23 mouse cellular contexts compared by ENCODE assay signal in the genomic region with DNA sequence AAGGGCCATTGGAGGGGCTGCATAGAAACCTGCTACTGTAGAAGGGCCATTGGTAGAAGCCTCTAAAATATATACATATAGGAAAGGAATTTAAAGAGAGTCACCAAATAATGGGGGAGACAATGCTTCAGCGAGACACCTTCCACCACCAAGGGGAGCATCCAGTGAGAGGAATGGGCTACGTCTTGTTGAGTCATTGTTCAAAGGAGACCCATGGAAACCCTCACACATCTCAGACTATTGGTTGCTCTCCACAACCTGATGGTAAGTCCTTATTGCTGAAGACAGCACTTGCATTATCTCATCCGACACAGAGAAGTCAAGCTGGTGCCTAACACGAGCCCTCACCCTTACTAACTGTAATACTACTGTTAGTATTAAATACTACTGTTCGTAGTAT. TPM values are rescaled to one million over a fixed set of nuclear protein-coding genes. Genes with fewer than 3 reads are reported as not detected.
DNase-seq lines count a peak whose midpoint lies in the region; ATAC-seq and TF ChIP-seq lines count a peak whose summit lies in the region.
"Had no signal": no experiment of that assay in that cellular context is flagged by ENCODE, and none has a peak within 500 bp of the region (broad histone marks: within the 10 kb centered on the region; RNA-seq: fewer than 3 reads in every experiment).

No protein-coding gene starts in this region.

- peaks cover 5% of the 10 kb centered on the region; the same call in 1 of the 2 replicates for H3K4me1 ChIP-seq in intestine, embryonic 16.5 days (ENCODE audit: control insufficient read depth, insufficient read depth, low read length)
- peaks cover 9% of the 10 kb centered on the region; the same call in 1 of the 2 replicates for H3K4me1 ChIP-seq in intestine, embryonic 15.5 days (replicated peaks)
- H3K4me1 ChIP-seq in midbrain, embryonic 11.5 days (ENCODE audit: control insufficient read depth, insufficient read depth, low read length): peaks cover 7% of the 10 kb centered on the region
- peaks cover 7% of the 10 kb centered on the region for H3K4me1 ChIP-seq in midbrain, embryonic 16.5 days (ENCODE audit: control insufficient read depth, insufficient read depth, low read length)
- H3K4me1 ChIP-seq in embryonic fibroblast, embryonic 13.5 days (ENCODE audit: control insufficient read depth, insufficient read depth, low read length): peaks cover 13% of the 10 kb centered on the region

- no peak overlapping the region for H3K9ac ChIP-seq in intestine, embryonic 16.5 days (ENCODE audit: low read depth, low read length)
- no peak overlapping the region for H3K9ac ChIP-seq in intestine, embryonic 15.5 days
- H3K9ac ChIP-seq in midbrain, embryonic 11.5 days (ENCODE audit: low read length): no peak overlapping the region
- no peak overlapping the region for H3K9ac ChIP-seq in midbrain, embryonic 16.5 days (ENCODE audit: low read depth, low read length)

- peak; percentile 67 for TF ChIP-seq POLR2A in embryonic fibroblast, embryonic 13.5 days (IDR thresholded peaks at IDR 0.05; ENCODE audit: low read depth, low read length)
- TF ChIP-seq POLR2A in myocyte (IDR thresholded peaks at IDR 0.05; ENCODE audit: insufficient read length, low read depth): no peak

- H3K27me3 ChIP-seq in intestine, embryonic 16.5 days (replicated peaks; ENCODE audit: control insufficient read depth, insufficient read depth, low read length): no peaks in the 10 kb centered on the region
- no peaks in the 10 kb centered on the region for H3K27me3 ChIP-seq in intestine, embryonic 15.5 days (replicated peaks)
- no peaks in the 10 kb centered on the region; the same call in 1 of the 2 replicates for H3K27me3 ChIP-seq in midbrain, embryonic 11.5 days (ENCODE audit: control insufficient read depth, insufficient read depth, low read length)
- H3K27me3 ChIP-seq in midbrain, embryonic 16.5 days (ENCODE audit: control insufficient read depth, insufficient read depth, low read depth, low read length): 0 out of 2 replicates have a peak, but pooled peaks cover 3% of the 10 kb centered on the region
- H3K27me3 ChIP-seq in myocyte (ENCODE audit: control insufficient read depth, insufficient read depth, insufficient read length): no peaks in the 10 kb centered on the region

- no peaks in the 10 kb centered on the region for H3K79me2 ChIP-seq in myocyte (ENCODE audit: control insufficient read depth, insufficient read depth)

- no peak for TF ChIP-seq CTCF in embryonic fibroblast, embryonic 13.5 days (IDR thresholded peaks at IDR 0.05; ENCODE audit: borderline replicate concordance, insufficient read depth, low read length)

- WGBS in intestine, embryonic 16.5 days: 85% methylated on average over 5 of the region's 5 CpGs
- 88% methylated on average over 5 of the region's 5 CpGs for WGBS in intestine, embryonic 15.5 days
- 90% methylated on average over 5 of the region's 5 CpGs for WGBS in midbrain, embryonic 11.5 days
- 96% methylated on average over 5 of the region's 5 CpGs for WGBS in midbrain, embryonic 16.5 days

- peak; percentile 62 for DNase-seq in midbrain, embryonic 11.5 days (ENCODE audit: low spot score, missing footprints)
- no peak for DNase-seq in T-cell, adult 2 months (ENCODE audit: low spot score)
- DNase-seq in layer of hippocampus, adult 11-12 months (ENCODE audit: low spot score): no peak
- DNase-seq: adrenal gland, adult 2 months; adrenal gland, adult 8-10 months; adrenal gland, postnatal 10 days; adrenal gland, postnatal 14 days; adrenal gland, postnatal 25 days; adrenal gland, postnatal 36 days; B cell, adult 2 months; cerebellum, adult 11 months; cerebellum, adult 11-12 months; cerebellum, adult 18-20 months had no signal

- H3K4me2 ChIP-seq in intestine, embryonic 16.5 days (ENCODE audit: low read depth, low read length): no peak overlapping the region
- H3K4me2 ChIP-seq in intestine, embryonic 15.5 days (replicated peaks): no peak overlapping the region
- H3K4me2 ChIP-seq in midbrain, embryonic 11.5 days: no peak overlapping the region
- H3K4me2 ChIP-seq in midbrain, embryonic 16.5 days (ENCODE audit: low read length): no peak overlapping the region
- no peak overlapping the region for H3K4me2 ChIP-seq in myocyte (ENCODE audit: low read depth)

- no peaks in the 10 kb centered on the region for H3K36me3 ChIP-seq in intestine, embryonic 16.5 days (ENCODE audit: control insufficient read depth, insufficient read depth, low read length)
- H3K36me3 ChIP-seq in intestine, embryonic 15.5 days: 0 out of 2 replicates have a peak, but pooled peaks cover 3% of the 10 kb centered on the region
- H3K36me3 ChIP-seq in midbrain, embryonic 11.5 days (ENCODE audit: control insufficient read depth, insufficient read depth, low read length): no peaks in the 10 kb centered on the region
- no peaks in the 10 kb centered on the region for H3K36me3 ChIP-seq in midbrain, embryonic 16.5 days (ENCODE audit: control insufficient read depth, insufficient read depth, low read length)
- peaks cover 21% of the 10 kb centered on the region for H3K36me3 ChIP-seq in myocyte (ENCODE audit: control insufficient read depth, insufficient read depth)
- H3K36me3 ChIP-seq: G1E had no signal

- no peaks in the 10 kb centered on the region for H3K9me3 ChIP-seq in intestine, embryonic 16.5 days (ENCODE audit: control insufficient read depth, low read length)
- H3K9me3 ChIP-seq in intestine, embryonic 15.5 days: no peaks in the 10 kb centered on the region
- H3K9me3 ChIP-seq in midbrain, embryonic 11.5 days (ENCODE audit: control insufficient read depth, low read length): no peaks in the 10 kb centered on the region
- no peaks in the 10 kb centered on the region for H3K9me3 ChIP-seq in midbrain, embryonic 16.5 days (replicated peaks; ENCODE audit: control insufficient read depth, low read length, poor library complexity, severe bottlenecking)
- H3K9me3 ChIP-seq: G1E had no signal

- 0 out of 2 replicates have a peak, but pooled peaks have one; percentile 33 for ATAC-seq in intestine, embryonic 16.5 days
- no peak for ATAC-seq in intestine, embryonic 15.5 days
- ATAC-seq in midbrain, embryonic 11.5 days (ENCODE audit: low FRiP score): no peak
- ATAC-seq in midbrain, embryonic 16.5 days: no peak
- ATAC-seq: activated CD4-positive, CD25-positive, alpha-beta regulatory T cell, adult 4 months; CD4-positive, CD25-positive, alpha-beta regulatory T cell, adult 4 months; Patski had no signal

- H3ac ChIP-seq in myocyte (ENCODE audit: control insufficient read depth, insufficient read length): no peak overlapping the region

- H3K4me3 ChIP-seq in intestine, embryonic 16.5 days (ENCODE audit: low read length): no peak overlapping the region
- no peak overlapping the region for H3K4me3 ChIP-seq in intestine, embryonic 15.5 days (replicated peaks)
- no peak overlapping the region for H3K4me3 ChIP-seq in midbrain, embryonic 11.5 days (ENCODE audit: low read depth, low read length)
- H3K4me3 ChIP-seq in midbrain, embryonic 16.5 days (ENCODE audit: low read depth, low read length): no peak overlapping the region
- H3K4me3 ChIP-seq in embryonic fibroblast, embryonic 13.5 days (ENCODE audit: insufficient read depth, low read length): no peak overlapping the region
- no peak overlapping the region for H3K4me3 ChIP-seq in myocyte

- no peak overlapping the region for H3K27ac ChIP-seq in intestine, embryonic 16.5 days (ENCODE audit: low read length)
- H3K27ac ChIP-seq in intestine, embryonic 15.5 days: no peak overlapping the region
- no peak overlapping the region for H3K27ac ChIP-seq in midbrain, embryonic 11.5 days (ENCODE audit: low read depth, low read length)
- no peak overlapping the region for H3K27ac ChIP-seq in midbrain, embryonic 16.5 days (ENCODE audit: low read length)
- H3K27ac ChIP-seq in embryonic fibroblast, embryonic 13.5 days (ENCODE audit: insufficient read depth, low read length): no peak overlapping the region

RNA-seq across cellular contexts. Expression of gene Tgfb1i1, which starts 9.1 kb away (rescaled TPM):
- 167 and 175 TPM in 2 replicates for polyA plus RNA-seq in intestine, embryonic 16.5 days (2015; fragmentation: Nextera tagmentation; extraction: Ambion mirVana)
- 160 and 163 TPM in 2 replicates for polyA plus RNA-seq in intestine, embryonic 15.5 days (2015; fragmentation: Nextera tagmentation; extraction: Ambion mirVana)
- 32.2 and 34.3 TPM in 2 replicates for polyA plus RNA-seq in midbrain, embryonic 11.5 days (2014; fragmentation: Nextera tagmentation; extraction: Ambion mirVana)
- 22.0 and 23.3 TPM in 2 replicates for polyA plus RNA-seq in midbrain, embryonic 16.5 days (2015; fragmentation: Nextera tagmentation; extraction: Ambion mirVana)
- polyA plus RNA-seq in embryonic fibroblast, embryonic 13.5 days (2011; ENCODE audit: insufficient read length, low read depth, missing spikeins): 200 and 221 TPM in 2 replicates
- polyA plus RNA-seq in myocyte (2012; fragmentation: generic; extraction: Trizol): 58.1 TPM

RNA-seq across cellular contexts. Expression of gene Slc5a2, which starts 9.7 kb away (rescaled TPM):
- polyA plus RNA-seq in intestine, embryonic 16.5 days (2015; fragmentation: Nextera tagmentation; extraction: Ambion mirVana): not detected in 2 replicates
- polyA plus RNA-seq in intestine, embryonic 15.5 days (2015; fragmentation: Nextera tagmentation; extraction: Ambion mirVana): 0.20 and 0.24 TPM in 2 replicates
- polyA plus RNA-seq in midbrain, embryonic 11.5 days (2014; fragmentation: Nextera tagmentation; extraction: Ambion mirVana): 0.16 TPM in 1 of 2 replicates, not detected in the other
- not detected in 2 replicates for polyA plus RNA-seq in midbrain, embryonic 16.5 days (2015; fragmentation: Nextera tagmentation; extraction: Ambion mirVana)
- not detected in 2 replicates for polyA plus RNA-seq in embryonic fibroblast, embryonic 13.5 days (2011; ENCODE audit: insufficient read length, low read depth, missing spikeins)
- polyA plus RNA-seq in myocyte (2012; fragmentation: generic; extraction: Trizol): not detected
- polyA plus RNA-seq: activated CD4-positive, CD25-positive, alpha-beta regulatory T cell, adult 4 months; adrenal gland, adult 2 months; C2C12 had no signal

RNA-seq across cellular contexts. Expression of gene 9130023H24Rik, which starts 17.9 kb away (rescaled TPM):
- polyA plus RNA-seq in intestine, embryonic 16.5 days (2015; fragmentation: Nextera tagmentation; extraction: Ambion mirVana): 5.7 and 6.5 TPM in 2 replicates
- polyA plus RNA-seq in intestine, embryonic 15.5 days (2015; fragmentation: Nextera tagmentation; extraction: Ambion mirVana): 5.7 and 6.1 TPM in 2 replicates
- polyA plus RNA-seq in midbrain, embryonic 11.5 days (2014; fragmentation: Nextera tagmentation; extraction: Ambion mirVana): 13.7 and 14.2 TPM in 2 replicates
- 6.8 and 7.7 TPM in 2 replicates for polyA plus RNA-seq in midbrain, embryonic 16.5 days (2015; fragmentation: Nextera tagmentation; extraction: Ambion mirVana)
- polyA plus RNA-seq in embryonic fibroblast, embryonic 13.5 days (2011; ENCODE audit: insufficient read length, low read depth, missing spikeins): 9.1 and 9.8 TPM in 2 replicates
- 3.3 TPM for polyA plus RNA-seq in myocyte (2012; fragmentation: generic; extraction: Trizol)

RNA-seq across cellular contexts. Expression of gene Armc5, which starts 18.6 kb away (rescaled TPM):
- 15.4 and 17.8 TPM in 2 replicates for polyA plus RNA-seq in intestine, embryonic 16.5 days (2015; fragmentation: Nextera tagmentation; extraction: Ambion mirVana)
- polyA plus RNA-seq in intestine, embryonic 15.5 days (2015; fragmentation: Nextera tagmentation; extraction: Ambion mirVana): 17.4 and 17.6 TPM in 2 replicates
- polyA plus RNA-seq in midbrain, embryonic 11.5 days (2014; fragmentation: Nextera tagmentation; extraction: Ambion mirVana): 5.8 and 7.1 TPM in 2 replicates
- 12.4 and 12.7 TPM in 2 replicates for polyA plus RNA-seq in midbrain, embryonic 16.5 days (2015; fragmentation: Nextera tagmentation; extraction: Ambion mirVana)
- 9.0 and 11.1 TPM in 2 replicates for polyA plus RNA-seq in embryonic fibroblast, embryonic 13.5 days (2011; ENCODE audit: insufficient read length, low read depth, missing spikeins)
- polyA plus RNA-seq in myocyte (2012; fragmentation: generic; extraction: Trizol): 16.7 TPM

RNA-seq across cellular contexts. Expression of gene BC017158, which starts 42.2 kb away (rescaled TPM):
- 49.6 and 53.4 TPM in 2 replicates for polyA plus RNA-seq in intestine, embryonic 16.5 days (2015; fragmentation: Nextera tagmentation; extraction: Ambion mirVana)
- polyA plus RNA-seq in intestine, embryonic 15.5 days (2015; fragmentation: Nextera tagmentation; extraction: Ambion mirVana): 43.0 and 51.0 TPM in 2 replicates
- 19.1 and 21.0 TPM in 2 replicates for polyA plus RNA-seq in midbrain, embryonic 11.5 days (2014; fragmentation: Nextera tagmentation; extraction: Ambion mirVana)
- polyA plus RNA-seq in midbrain, embryonic 16.5 days (2015; fragmentation: Nextera tagmentation; extraction: Ambion mirVana): 22.9 and 25.9 TPM in 2 replicates
- polyA plus RNA-seq in embryonic fibroblast, embryonic 13.5 days (2011; ENCODE audit: insufficient read length, low read depth, missing spikeins): 17.9 and 21.1 TPM in 2 replicates
- 10.9 TPM for polyA plus RNA-seq in myocyte (2012; fragmentation: generic; extraction: Trizol)
